Mouse (Mus musculus) liver, postnatal 0 days (tissue): ENCODE measurements at regions not wholly inside any gene's neighbourhood (a gene's known extent, or its start where the extent isn't known, plus 50 kb on each side); places are given as distances from the start of the nearest gene placed in this dataset.

Source experiments
- CTCF ChIP-seq: sonication (generic); IDR thresholded peaks from 2 replicates; pipeline ENCODE4 v1.5.1; 2016; ENCODE audit warnings: antibody characterized with exemption, low read depth
- EP300 ChIP-seq: IDR thresholded peaks from 2 replicates; pipeline ENCODE4 v1.6.1; 2016; ENCODE audit warnings: antibody characterized with exemption, low read depth, mild to moderate bottlenecking

GRCm38 (mm10) chr5:106205724-106206123 lies 252.2 kb downstream of the Barhl2 start:
- TF ChIP-seq CTCF (no peak), EP300 (no peak)
